Mouse (Mus musculus): ENCODE measurements around the gene Fam219a. TPM values are rescaled to one million over a fixed set of nuclear protein-coding genes. Genes with fewer than 3 reads are reported as not detected.

Gene Fam219a
- polyA plus RNA-seq, 1 experiment from 2014 or later, result 1.0 TPM

DNA sequence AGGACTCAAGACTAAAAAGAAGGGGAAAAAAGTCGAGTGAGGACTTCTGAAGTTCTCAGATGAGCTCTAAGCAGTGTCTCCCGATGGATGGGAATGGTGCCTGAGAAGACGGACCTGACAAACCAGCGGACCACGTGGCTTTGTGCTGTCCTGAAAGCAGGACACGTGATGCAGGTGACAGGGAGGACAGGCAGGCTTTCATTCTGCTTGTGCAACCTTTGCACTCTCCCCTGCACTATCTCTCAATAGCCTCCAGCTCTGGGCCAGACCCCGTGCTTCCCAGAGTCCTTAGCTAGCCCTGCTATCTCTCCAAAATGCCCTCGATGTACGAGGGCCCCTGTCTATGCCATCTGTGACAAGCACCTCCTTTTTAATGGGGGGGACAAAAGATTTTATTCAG is 44.5 kb downstream of the Fam219a start:
- no peak overlapping the region for H3K9ac ChIP-seq (replicated peaks)
- no peak overlapping the region for H3K4me3 ChIP-seq (ENCODE audit: low read depth, low read length)
- no peaks in the 10 kb centered on the region for H3K36me3 ChIP-seq (replicated peaks; ENCODE audit: insufficient read depth, low read length)
- no peaks in the 10 kb centered on the region for H3K4me1 ChIP-seq (ENCODE audit: insufficient read depth)
- H3K9me3 ChIP-seq (ENCODE audit: low read length), result no peaks in the 10 kb centered on the region
- H3K27me3 ChIP-seq (ENCODE audit: insufficient read depth, low read length), result no peaks in the 10 kb centered on the region
- WGBS (ENCODE audit: insufficient replicate concordance), result 57% methylated on average over 9 of the region's 9 CpGs
- no peak for TF ChIP-seq EP300 (IDR thresholded peaks at IDR 0.05; ENCODE audit: low read depth)
- no peak for TF ChIP-seq CTCF (IDR thresholded peaks at IDR 0.05; ENCODE audit: low read depth)
- no peak overlapping the region for H3K27ac ChIP-seq (ENCODE audit: low read depth)
- ATAC-seq, result peak; percentile 87
- H3K4me2 ChIP-seq (ENCODE audit: low read depth, low read length), result no peak overlapping the region
- DNase-seq, result peak; percentile 36

DNA sequence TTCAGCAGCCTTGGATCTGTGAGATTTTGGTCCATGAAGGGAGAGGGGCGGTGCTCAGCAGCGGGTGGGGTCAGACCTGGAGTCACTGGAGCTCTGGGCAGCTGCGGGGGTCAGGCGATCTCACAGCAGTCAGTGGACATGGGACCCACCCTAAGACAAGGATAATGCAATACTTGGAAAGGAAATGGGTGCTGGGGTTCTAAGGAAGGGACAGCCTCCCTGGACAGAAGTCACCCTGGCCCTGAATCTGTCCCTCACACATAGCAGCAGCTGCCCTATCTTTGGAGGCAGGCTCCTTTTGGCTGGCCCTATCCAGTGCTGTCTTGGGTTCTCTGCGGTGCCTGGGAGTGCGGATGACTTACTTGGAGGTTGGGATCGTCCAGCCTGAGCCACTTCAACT is 45.5 kb downstream of the Fam219a start:
- DNase-seq, result no peak
- WGBS (ENCODE audit: insufficient replicate concordance), result 75% methylated on average over 7 of the region's 7 CpGs
- no peak overlapping the region for H3K27ac ChIP-seq (ENCODE audit: low read depth)

DNA sequence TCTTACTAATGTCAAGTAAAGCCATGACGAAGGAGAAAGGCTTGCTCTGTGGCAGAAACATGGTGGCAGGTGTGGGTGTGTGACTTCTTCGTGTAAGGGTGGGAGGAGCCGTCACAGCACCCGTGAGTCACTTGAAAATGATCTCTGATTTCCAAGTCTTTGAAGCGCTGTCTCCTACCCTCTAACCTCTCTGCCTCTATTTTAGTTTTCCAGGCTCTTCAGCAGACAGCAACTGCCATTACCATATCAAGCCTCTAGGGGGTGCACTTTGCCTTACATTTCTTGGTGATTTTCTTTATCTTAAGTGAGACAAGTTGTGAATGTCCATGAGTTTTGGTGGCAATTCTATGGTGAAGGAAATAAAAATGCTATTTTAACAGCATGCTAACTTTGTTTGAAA is 46.5 kb downstream of the Fam219a start:
- Histone ChIP-seq H3K27me3 (ENCODE audit: insufficient read depth, low read length) (no peaks in the 10 kb centered on the region), H3K4me2 (ENCODE audit: low read depth, low read length) (no peak overlapping the region), H3K27ac (ENCODE audit: low read depth) (no peak overlapping the region), H3K9me3 (ENCODE audit: low read length) (no peaks in the 10 kb centered on the region), H3K4me3 (ENCODE audit: low read depth, low read length) (no peak overlapping the region), H3K9ac (replicated peaks) (no peak overlapping the region), H3K4me1 (ENCODE audit: insufficient read depth) (no peaks in the 10 kb centered on the region), H3K36me3 (replicated peaks; ENCODE audit: insufficient read depth, low read length) (no peaks in the 10 kb centered on the region)
- WGBS (ENCODE audit: insufficient replicate concordance), result 49% methylated on average over 5 of the region's 5 CpGs
- ATAC-seq, result no peak
- DNase-seq, result no peak
- TF ChIP-seq CTCF (IDR thresholded peaks at IDR 0.05; ENCODE audit: low read depth) (peak; percentile 77), EP300 (IDR thresholded peaks at IDR 0.05; ENCODE audit: low read depth) (no peak)

More for the DNA sequence above, 45.5 kb downstream of the Fam219a start:
- Histone ChIP-seq H3K4me3 (ENCODE audit: low read depth, low read length) (no peak overlapping the region), H3K36me3 (replicated peaks; ENCODE audit: insufficient read depth, low read length) (no peaks in the 10 kb centered on the region), H3K9ac (replicated peaks) (no peak overlapping the region), H3K9me3 (ENCODE audit: low read length) (no peaks in the 10 kb centered on the region), H3K27me3 (ENCODE audit: insufficient read depth, low read length) (no peaks in the 10 kb centered on the region), H3K4me2 (ENCODE audit: low read depth, low read length) (no peak overlapping the region), H3K4me1 (ENCODE audit: insufficient read depth) (no peaks in the 10 kb centered on the region)
- TF ChIP-seq EP300 (IDR thresholded peaks at IDR 0.05; ENCODE audit: low read depth), result no peak
- TF ChIP-seq CTCF (IDR thresholded peaks at IDR 0.05; ENCODE audit: low read depth), result no peak
- ATAC-seq, result no peak

DNA sequence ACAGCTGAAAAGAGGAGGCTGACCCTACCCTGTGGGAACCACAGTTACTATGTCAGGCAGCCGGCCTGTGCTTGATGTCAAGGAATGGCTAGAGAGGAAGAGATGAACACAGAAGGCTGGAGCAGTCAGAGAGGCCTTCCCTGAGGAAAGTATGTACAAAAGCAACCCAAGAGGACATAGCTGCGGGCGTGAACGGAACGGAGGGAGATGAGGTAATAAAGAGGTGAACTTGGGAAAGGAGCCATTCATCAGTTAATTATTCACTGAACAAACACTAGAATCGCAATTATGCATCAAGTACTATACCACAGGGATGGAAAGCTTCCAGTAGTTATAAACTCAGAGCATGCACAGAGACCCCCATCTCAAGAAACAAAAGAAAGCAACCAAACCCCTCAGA is 47.2 kb downstream of the Fam219a start:
- ATAC-seq, result no peak
- no peak for DNase-seq
- H3K4me3 ChIP-seq (ENCODE audit: low read depth, low read length), result no peak overlapping the region
- H3K4me2 ChIP-seq (ENCODE audit: low read depth, low read length), result no peak overlapping the region
- no peaks in the 10 kb centered on the region for H3K4me1 ChIP-seq (ENCODE audit: insufficient read depth)
- TF ChIP-seq CTCF (IDR thresholded peaks at IDR 0.05; ENCODE audit: low read depth) (no peak), EP300 (IDR thresholded peaks at IDR 0.05; ENCODE audit: low read depth) (no peak)
- H3K9ac ChIP-seq (replicated peaks), result no peak overlapping the region
- no peaks in the 10 kb centered on the region for H3K9me3 ChIP-seq (ENCODE audit: low read length)
- H3K36me3 ChIP-seq (replicated peaks; ENCODE audit: insufficient read depth, low read length), result no peaks in the 10 kb centered on the region
- H3K27ac ChIP-seq (ENCODE audit: low read depth), result no peak overlapping the region
- WGBS (ENCODE audit: insufficient replicate concordance), result 71% methylated on average over 6 of the region's 6 CpGs
- H3K27me3 ChIP-seq (ENCODE audit: insufficient read depth, low read length), result no peaks in the 10 kb centered on the region

DNA sequence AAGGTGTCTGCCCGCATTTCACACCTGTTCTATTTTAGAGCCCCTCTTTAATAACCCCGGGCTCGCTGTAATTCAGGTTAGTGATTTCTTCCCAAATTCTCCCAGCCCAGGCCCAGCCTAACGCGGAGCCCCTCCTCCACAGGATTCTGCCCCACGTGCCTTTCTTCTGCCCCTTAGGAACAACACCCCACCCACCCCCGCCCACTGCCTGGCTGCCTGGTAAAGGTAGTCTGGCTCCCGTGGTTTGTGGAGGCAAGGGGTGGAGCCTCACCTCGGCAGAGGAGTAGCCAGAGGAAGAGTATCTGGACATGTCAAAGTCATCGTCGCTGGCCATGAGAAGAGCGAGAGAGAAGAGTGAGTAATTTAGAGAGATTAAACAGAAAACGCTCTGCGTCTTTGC is 48.7 kb downstream of the Fam219a start:
- DNase-seq (no peak), ATAC-seq (no peak)
- Histone ChIP-seq H3K27me3 (ENCODE audit: insufficient read depth, low read length) (no peaks in the 10 kb centered on the region), H3K4me1 (ENCODE audit: insufficient read depth) (no peaks in the 10 kb centered on the region), H3K27ac (ENCODE audit: low read depth) (no peak overlapping the region), H3K9ac (replicated peaks) (no peak overlapping the region), H3K4me3 (ENCODE audit: low read depth, low read length) (no peak overlapping the region), H3K36me3 (replicated peaks; ENCODE audit: insufficient read depth, low read length) (no peaks in the 10 kb centered on the region), H3K9me3 (ENCODE audit: low read length) (no peaks in the 10 kb centered on the region), H3K4me2 (ENCODE audit: low read depth, low read length) (no peak overlapping the region)
- TF ChIP-seq CTCF (IDR thresholded peaks at IDR 0.05; ENCODE audit: low read depth) (no peak), EP300 (IDR thresholded peaks at IDR 0.05; ENCODE audit: low read depth) (no peak)
- WGBS (ENCODE audit: insufficient replicate concordance), result 48% methylated on average over 14 of the region's 14 CpGs

DNA sequence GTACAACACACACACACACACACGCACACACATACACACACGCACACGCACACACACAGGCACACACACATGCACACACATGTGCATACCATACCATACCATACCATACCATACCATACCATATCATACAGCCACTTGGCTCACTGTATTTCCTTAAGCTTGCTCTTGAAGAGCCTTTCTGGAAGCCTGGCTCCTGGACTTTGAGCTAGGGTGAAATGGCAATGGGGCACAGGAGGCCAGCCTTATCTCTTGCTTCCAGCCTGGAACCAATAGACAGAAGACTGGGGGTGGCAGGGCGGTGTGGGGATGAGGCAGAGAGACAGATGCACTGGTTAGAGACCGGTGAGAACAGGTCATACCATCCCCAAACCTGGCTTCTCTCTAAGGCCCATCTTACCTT is 50.1 kb downstream of the Fam219a start:
- no peaks in the 10 kb centered on the region for H3K9me3 ChIP-seq (ENCODE audit: low read length)
- no peaks in the 10 kb centered on the region for H3K36me3 ChIP-seq (replicated peaks; ENCODE audit: insufficient read depth, low read length)
- DNase-seq (no peak), ATAC-seq (no peak)
- no peaks in the 10 kb centered on the region for H3K27me3 ChIP-seq (ENCODE audit: insufficient read depth, low read length)
- TF ChIP-seq EP300 (IDR thresholded peaks at IDR 0.05; ENCODE audit: low read depth) (no peak), CTCF (IDR thresholded peaks at IDR 0.05; ENCODE audit: low read depth) (no peak)
- no peaks in the 10 kb centered on the region for H3K4me1 ChIP-seq (ENCODE audit: insufficient read depth)
- WGBS (ENCODE audit: insufficient replicate concordance), result 79% methylated on average over 5 of the region's 5 CpGs
- no peak overlapping the region for H3K27ac ChIP-seq (ENCODE audit: low read depth)
- H3K4me3 ChIP-seq (ENCODE audit: low read depth, low read length), result no peak overlapping the region
- no peak overlapping the region for H3K9ac ChIP-seq (replicated peaks)
- H3K4me2 ChIP-seq (ENCODE audit: low read depth, low read length), result no peak overlapping the region

DNA sequence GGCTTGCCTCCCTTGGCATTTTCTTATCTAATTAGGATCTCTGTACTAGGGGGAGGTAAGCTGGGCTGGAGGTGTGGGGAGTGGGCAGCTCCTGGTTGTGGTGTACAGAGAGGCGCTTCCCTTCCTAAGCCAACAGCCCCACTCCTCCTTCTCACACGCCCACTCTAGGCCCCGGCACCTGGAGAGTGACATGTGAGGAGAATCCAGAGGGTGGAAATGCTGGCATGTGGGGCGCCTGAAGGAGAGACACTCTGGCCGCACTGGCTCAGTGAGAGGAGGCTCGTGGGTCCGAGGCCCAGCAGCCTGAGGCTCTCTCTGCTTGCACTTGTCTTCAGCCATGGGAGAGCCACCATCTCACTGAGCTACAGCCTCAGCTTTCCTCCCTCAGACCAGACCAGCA is 51.0 kb downstream of the Fam219a start:
- H3K4me3 ChIP-seq (ENCODE audit: low read depth, low read length), result no peak overlapping the region
- H3K36me3 ChIP-seq (replicated peaks; ENCODE audit: insufficient read depth, low read length), result no peaks in the 10 kb centered on the region
- H3K9ac ChIP-seq (replicated peaks), result no peak overlapping the region
- no peak for TF ChIP-seq CTCF (IDR thresholded peaks at IDR 0.05; ENCODE audit: low read depth)
- TF ChIP-seq EP300 (IDR thresholded peaks at IDR 0.05; ENCODE audit: low read depth), result no peak
- ATAC-seq (no peak), DNase-seq (no peak)
- H3K9me3 ChIP-seq (ENCODE audit: low read length), result no peaks in the 10 kb centered on the region
- H3K27me3 ChIP-seq (ENCODE audit: insufficient read depth, low read length), result no peaks in the 10 kb centered on the region
- no peaks in the 10 kb centered on the region for H3K4me1 ChIP-seq (ENCODE audit: insufficient read depth)
- WGBS (ENCODE audit: insufficient replicate concordance), result 78% methylated on average over 7 of the region's 7 CpGs
- H3K27ac ChIP-seq (ENCODE audit: low read depth), result no peak overlapping the region
- no peak overlapping the region for H3K4me2 ChIP-seq (ENCODE audit: low read depth, low read length)

Measured in liver, postnatal 0 days (tissue).